Mouse (Mus musculus) bone marrow, adult 2 months (tissue): ENCODE measurements around the gene Dyx1c1. TPM values are rescaled to one million over a fixed set of nuclear protein-coding genes. Genes with fewer than 3 reads are reported as not detected.

Experiments
- H3K27ac ChIP-seq: fragments of 200-500 bp; 2 replicates; pipeline ENCODE4 v1.5.1; 2012; ENCODE audit warnings: low read depth, mild to moderate bottlenecking, control low read depth, inconsistent platforms, low read length; ENCODE audit not compliant: control insufficient read depth, poor library complexity, insufficient read depth
- H3K4me1 ChIP-seq: fragments of 200-500 bp; 2 replicates; pipeline ENCODE4 v1.6.1; 2011; ENCODE audit warnings: low read length; ENCODE audit not compliant: control insufficient read depth, insufficient read depth
- H3K4me3 ChIP-seq: fragments of 200-500 bp; replicated peaks from 2 replicates; pipeline ENCODE3; 2011; ENCODE audit warnings: mild to moderate bottlenecking, low read depth, low read length, control low read depth; ENCODE audit not compliant: control insufficient read depth
- CTCF ChIP-seq: fragments of 200-500 bp; IDR thresholded peaks from 2 replicates; pipeline ENCODE4 v1.5.1; 2011; ENCODE audit warnings: low read length, control low read depth; ENCODE audit not compliant: control insufficient read depth, insufficient read depth
- POLR2A ChIP-seq: fragments of 200-500 bp; IDR thresholded peaks from 2 replicates; pipeline ENCODE4 v1.6.1; 2011; ENCODE audit warnings: low read depth, mild to moderate bottlenecking, control low read depth, low read length, borderline replicate concordance; ENCODE audit not compliant: control insufficient read depth
- WGBS: fragments of 180-500 bp; shearing (Covaris S2); methylation state at CpG from one replicate; pipeline ENCODE4 v1.1.7; 2018; 5-methylcytosine and 5-hydroxymethylcytosine counted together
- polyA plus RNA-seq: library from polyadenylated mRNA; stranded (reverse); fragments of >200 nt; gene quantifications from 2 replicates; pipeline ENCODE4 v1.2.4, GENCODE M21; 2011; ENCODE audit warnings: low replicate concordance; ENCODE audit not compliant: missing spikeins, insufficient read depth, insufficient read length

The Dyx1c1 gene
- not detected in 2 replicates for polyA plus RNA-seq

- WGBS: 2% methylated on average over 43 of the region's 43 CpGs
- Histone ChIP-seq H3K27ac (peak within 1 kb of the TSS; percentile 47), H3K4me3 (peak within 1 kb of the TSS; percentile 88), H3K4me1 (peaks cover 2% of the 10 kb centered on the region; the same call in 1 of the 2 replicates)
- TF ChIP-seq CTCF (no peak), POLR2A (peak; percentile 50; the same call in 1 of the 2 replicates)
Measured at GRCm38 (mm10) chr9:72958521-72959450, at the start of gene Dyx1c1, which contains the start of gene Gm44503. Gene Dyx1c1, plus strand, starts transcription at chr9:72958785. Gene Gm44503, plus strand, starts transcription at chr9:72958852.

- H3K4me3 ChIP-seq: no peak overlapping the region
- TF ChIP-seq POLR2A: no peak
- no peak for TF ChIP-seq CTCF
- no peaks in the 10 kb centered on the region for H3K4me1 ChIP-seq
- no peak overlapping the region for H3K27ac ChIP-seq
- WGBS: 78% methylated on average over 2 of the region's 2 CpGs
Measured at GRCm38 (mm10) chr9:72911381-72911780, 47.2 kb upstream of the Dyx1c1 start.

GRCm38 (mm10) chr9:72913551-72913950, 45.0 kb upstream of the Dyx1c1 start:
- H3K27ac ChIP-seq: no peak overlapping the region
- no peak overlapping the region for H3K4me3 ChIP-seq
- TF ChIP-seq CTCF (no peak), POLR2A (no peak)
- 35% methylated on average over 6 of the region's 6 CpGs for WGBS
- H3K4me1 ChIP-seq: no peaks in the 10 kb centered on the region

- no peak for TF ChIP-seq POLR2A
- TF ChIP-seq CTCF: no peak
- H3K4me1 ChIP-seq: no peaks in the 10 kb centered on the region
- WGBS: 11% methylated on average over 7 of the region's 7 CpGs
Measured at GRCm38 (mm10) chr9:72915728-72916127, 42.9 kb upstream of the Dyx1c1 start.

GRCm38 (mm10) chr9:72923068-72923467, 35.5 kb upstream of the Dyx1c1 start:
- 49% methylated on average over 3 of the region's 3 CpGs for WGBS
- TF ChIP-seq CTCF (no peak), POLR2A (no peak)
- Histone ChIP-seq H3K4me1 (no peaks in the 10 kb centered on the region), H3K4me3 (no peak overlapping the region), H3K27ac (no peak overlapping the region)

More at GRCm38 (mm10) chr9:72915728-72916127, 42.9 kb upstream of the Dyx1c1 start:
- H3K4me3 ChIP-seq: no peak overlapping the region
- no peak overlapping the region for H3K27ac ChIP-seq

- TF ChIP-seq POLR2A (no peak), CTCF (no peak)
- 2% methylated on average over 107 of the region's 108 CpGs for WGBS
- H3K4me3 ChIP-seq: no peak within 1 kb of the TSS
- H3K27ac ChIP-seq: no peak within 1 kb of the TSS
- no peaks in the 10 kb centered on the region for H3K4me1 ChIP-seq
Measured at GRCm38 (mm10) chr9:72925021-72925934, 33.3 kb upstream of the Dyx1c1 start, which contains the start of gene Pygo1. Gene Pygo1, plus strand, starts transcription at chr9:72925645.

GRCm38 (mm10) chr9:72925935-72926258, 32.7 kb upstream of the Dyx1c1 start:
- Histone ChIP-seq H3K27ac (no peak overlapping the region), H3K4me3 (no peak overlapping the region), H3K4me1 (no peaks in the 10 kb centered on the region)
- no peak for TF ChIP-seq POLR2A
- no peak for TF ChIP-seq CTCF
- 7% methylated on average over 20 of the region's 20 CpGs for WGBS

GRCm38 (mm10) chr9:72931166-72931790, 27.3 kb upstream of the Dyx1c1 start:
- 78% methylated on average over 13 of the region's 13 CpGs for WGBS
- no peaks in the 10 kb centered on the region; the same call in 1 of the 2 replicates for H3K4me1 ChIP-seq
- TF ChIP-seq CTCF (no peak), POLR2A (no peak)
- no peak overlapping the region for H3K27ac ChIP-seq
- H3K4me3 ChIP-seq: no peak overlapping the region
